Mouse (Mus musculus) MEL (cell line): ENCODE results near the gene Srsf3.
A peak's percentile ranks its signal among the peaks of the same experiment; 100 is the strongest.

Source experiments
- CTCF ChIP-seq, 3 experiments: IDR thresholded peaks in 2 of 3; conservative IDR thresholded peaks in 1 of 3; 2 replicates each; pipeline ENCODE4 v1.5.1; 2011 to 2012; ENCODE audit warnings: low read length in 3 of 3, low read depth in 2 of 3, mild to moderate bottlenecking in 2 of 3, improper control_type of control experiment in 1 of 3, inconsistent platforms in 1 of 3, mixed read lengths in 1 of 3, moderate library complexity in 1 of 3; ENCODE audit not compliant: control insufficient read depth in 1 of 3, insufficient read depth in 1 of 3, poor library complexity in 1 of 3, severe bottlenecking in 1 of 3
- EP300 ChIP-seq, 2 experiments: IDR thresholded peaks; 2 replicates each; pipeline ENCODE4 v1.6.1; 2011; ENCODE audit warnings: improper control_type of control experiment in 2 of 2, low read length in 2 of 2, low read depth in 1 of 2, mild to moderate bottlenecking in 1 of 2
- HCFC1 ChIP-seq: IDR thresholded peaks from 2 replicates; pipeline ENCODE4 v1.6.1; 2012; ENCODE audit warnings: low read depth, mild to moderate bottlenecking, inconsistent platforms, low read length, improper control_type of control experiment, moderate library complexity
- NELFE ChIP-seq: IDR thresholded peaks from 2 replicates; pipeline ENCODE4 v1.6.1; 2011; ENCODE audit warnings: low read depth, low read length, improper control_type of control experiment
- NRF1 ChIP-seq: IDR thresholded peaks from 2 replicates; pipeline ENCODE4 v1.6.1; 2014; ENCODE audit warnings: low read depth, mild to moderate bottlenecking, inconsistent platforms, low read length, improper control_type of control experiment, moderate library complexity; ENCODE audit not compliant: poor library complexity, insufficient read depth, severe bottlenecking
- POLR2A ChIP-seq, 2 experiments: IDR thresholded peaks; 2 replicates each; pipeline ENCODE4 v1.6.1; 2011 to 2012; ENCODE audit warnings: low read length in 2 of 2, mild to moderate bottlenecking in 2 of 2, control low read depth in 1 of 2, improper control_type of control experiment in 1 of 2, low read depth in 1 of 2, moderate library complexity in 1 of 2; ENCODE audit not compliant: control insufficient read depth in 1 of 2, insufficient read depth in 1 of 2, poor library complexity in 1 of 2
- POLR2AphosphoS2 ChIP-seq: IDR thresholded peaks from 2 replicates; pipeline ENCODE4 v1.6.1; 2011; ENCODE audit warnings: low read length, improper control_type of control experiment
- RCOR1 ChIP-seq: IDR thresholded peaks from 2 replicates; pipeline ENCODE4 v1.6.1; 2012; ENCODE audit warnings: low read depth, mild to moderate bottlenecking, inconsistent platforms, low read length, improper control_type of control experiment
- USF1 ChIP-seq: IDR thresholded peaks from 2 replicates; pipeline ENCODE4 v1.6.1; 2014; ENCODE audit warnings: low read depth, mild to moderate bottlenecking, inconsistent platforms, low read length, improper control_type of control experiment, moderate library complexity

DNA sequence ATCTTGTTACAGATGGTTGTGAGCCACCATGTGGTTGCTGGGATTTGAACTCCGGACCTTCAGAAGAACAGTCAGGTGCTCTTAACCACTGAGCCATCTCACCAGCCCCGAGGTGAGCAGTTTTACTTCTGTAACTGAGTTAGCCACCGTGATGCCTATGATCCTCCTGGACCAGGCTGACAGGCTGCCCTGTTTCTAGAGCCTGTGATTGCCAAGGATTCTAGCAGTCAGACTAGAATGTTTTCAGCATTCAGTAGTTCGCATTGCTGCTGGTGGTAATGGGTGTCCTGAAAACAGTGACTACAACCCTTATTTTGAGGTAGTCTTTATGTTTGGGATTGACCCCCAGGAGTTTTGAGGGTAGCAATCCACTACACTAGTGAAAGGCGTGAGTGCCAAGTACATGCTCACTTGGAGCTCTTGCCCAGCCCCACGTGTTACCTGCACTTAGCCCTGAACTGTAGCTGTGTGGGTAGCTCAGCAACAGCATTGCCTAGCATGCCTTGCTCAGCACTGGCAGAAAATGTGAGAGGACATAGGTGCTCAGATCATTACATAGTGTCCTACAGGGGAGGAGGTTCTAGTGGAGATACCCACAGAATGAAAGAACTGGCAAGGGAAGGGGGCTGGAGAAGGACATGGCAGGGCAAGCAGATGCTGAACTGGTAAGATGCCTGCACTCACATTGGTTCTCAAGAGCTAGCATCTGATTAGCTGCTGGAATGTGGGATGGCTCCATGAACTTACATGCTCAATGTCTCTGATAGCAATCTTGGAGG is 11.9 kb downstream of the Srsf3 start:
- no peak for TF ChIP-seq USF1
- no peak for TF ChIP-seq NRF1
- no peak for TF ChIP-seq CTCF (IDR thresholded peaks at IDR 0.05 in 2 of 3, conservative IDR thresholded peaks at IDR 0.05 in 1 of 3; ENCODE audit: control insufficient read depth in 1 of 3, insufficient read depth in 1 of 3, low read depth in 2 of 3, low read length in 3 of 3, poor library complexity in 1 of 3, severe bottlenecking in 1 of 3)
- TF ChIP-seq POLR2A (IDR thresholded peaks at IDR 0.05; ENCODE audit: control insufficient read depth in 1 of 2, insufficient read depth in 1 of 2, low read depth in 1 of 2, low read length in 2 of 2, poor library complexity in 1 of 2) = no peak; a peak in 1 of 4 replicates
- TF ChIP-seq POLR2AphosphoS2 = no peak
- no peak for TF ChIP-seq HCFC1
- no peak for TF ChIP-seq RCOR1
- no peak for TF ChIP-seq EP300 (IDR thresholded peaks at IDR 0.05; ENCODE audit: low read depth in 1 of 2, low read length in 2 of 2)
- TF ChIP-seq NELFE = 0 out of 2 replicates have a peak, but pooled peaks have one; percentile 17
